Mouse (Mus musculus) forebrain, embryonic 15.5 days (tissue): ENCODE results near the gene Ube2d3. TPM values are rescaled to one million over a fixed set of nuclear protein-coding genes. Genes with fewer than 3 reads are reported as not detected.

ENCODE experiments used
- ATAC-seq: fragments of 200-750 bp; cut with Nextera tagmentation; replicated peaks from 2 replicates; pipeline ENCODE4 v1.8.0; 2017; ENCODE audit warnings: mild to moderate bottlenecking, moderate TSS enrichment, moderate library complexity
- H3K27ac ChIP-seq: fragments of 300-500 bp; sonication (generic); replicated peaks from 2 replicates; pipeline ENCODE4 v1.5.1; 2015; ENCODE audit warnings: mild to moderate bottlenecking, inconsistent platforms
- H3K27me3 ChIP-seq: fragments of 300-500 bp; sonication (generic); 2 replicates; pipeline ENCODE4 v1.6.1; 2015; ENCODE audit warnings: inconsistent platforms
- H3K36me3 ChIP-seq: fragments of 300-500 bp; sonication (generic); 2 replicates; pipeline ENCODE4 v1.6.1; 2015; ENCODE audit warnings: mild to moderate bottlenecking, inconsistent platforms
- H3K4me1 ChIP-seq: fragments of 300-500 bp; sonication (generic); 2 replicates; pipeline ENCODE4 v1.6.1; 2015; ENCODE audit warnings: inconsistent platforms
- H3K4me2 ChIP-seq: fragments of 300-500 bp; sonication (generic); replicated peaks from 2 replicates; pipeline ENCODE4 v1.6.1; 2015; ENCODE audit warnings: mild to moderate bottlenecking, inconsistent platforms
- H3K4me3 ChIP-seq: fragments of 300-500 bp; sonication (generic); 2 replicates; pipeline ENCODE4 v1.5.1; 2015; ENCODE audit warnings: mild to moderate bottlenecking, inconsistent platforms
- H3K9ac ChIP-seq: fragments of 300-500 bp; sonication (generic); replicated peaks from 2 replicates; pipeline ENCODE4 v1.6.1; 2015; ENCODE audit warnings: mild to moderate bottlenecking, inconsistent platforms
- H3K9me3 ChIP-seq: fragments of 300-500 bp; sonication (generic); 2 replicates; pipeline ENCODE4 v1.6.1; 2016; ENCODE audit warnings: inconsistent platforms
- WGBS: fragments of 180-500 bp; shearing (Covaris S2); methylation state at CpG from one replicate; pipeline ENCODE4 v1.1.7; 2015; ENCODE audit warnings: mixed read lengths; 5-methylcytosine and 5-hydroxymethylcytosine counted together
- polyA plus RNA-seq: library from polyadenylated mRNA; unstranded; fragments of >200 nt; fragmentation: Nextera tagmentation; extraction: Ambion mirVana; gene quantifications from 2 replicates; pipeline ENCODE4 v1.2.1, GENCODE M21; 2015

The Ube2d3 gene
- polyA plus RNA-seq, 1 experiment from 2014 or later: 384 TPM

DNA sequence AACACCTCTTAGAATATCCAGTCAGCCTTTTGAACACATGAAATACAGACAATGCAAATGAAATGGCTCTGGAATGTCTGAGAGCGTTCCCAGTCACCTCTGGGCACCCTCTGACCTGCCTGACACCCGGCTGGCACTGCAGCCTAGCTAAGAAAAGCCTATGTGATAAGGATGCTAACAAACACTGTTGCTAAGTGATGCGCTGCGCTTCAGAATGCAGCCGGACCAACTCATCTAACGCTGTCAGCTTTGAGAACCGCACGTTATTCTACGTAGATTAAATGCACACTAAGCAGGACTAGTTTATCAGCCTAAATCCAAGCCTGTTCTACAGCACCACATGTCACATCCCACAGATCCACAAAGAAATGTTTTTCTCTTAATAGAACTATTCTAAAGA is 26.1 kb upstream of the Ube2d3 start:
- H3K9me3 ChIP-seq: no peaks in the 10 kb centered on the region
- peaks cover 15% of the 10 kb centered on the region for H3K36me3 ChIP-seq
- no peak overlapping the region for H3K4me3 ChIP-seq
- no peak overlapping the region for H3K27ac ChIP-seq
- H3K27me3 ChIP-seq: no peaks in the 10 kb centered on the region
- 61% methylated on average over 9 of the region's 9 CpGs for WGBS
- no peaks in the 10 kb centered on the region for H3K4me1 ChIP-seq
- H3K4me2 ChIP-seq: no peak overlapping the region
- no peak for ATAC-seq
- H3K9ac ChIP-seq: no peak overlapping the region

DNA sequence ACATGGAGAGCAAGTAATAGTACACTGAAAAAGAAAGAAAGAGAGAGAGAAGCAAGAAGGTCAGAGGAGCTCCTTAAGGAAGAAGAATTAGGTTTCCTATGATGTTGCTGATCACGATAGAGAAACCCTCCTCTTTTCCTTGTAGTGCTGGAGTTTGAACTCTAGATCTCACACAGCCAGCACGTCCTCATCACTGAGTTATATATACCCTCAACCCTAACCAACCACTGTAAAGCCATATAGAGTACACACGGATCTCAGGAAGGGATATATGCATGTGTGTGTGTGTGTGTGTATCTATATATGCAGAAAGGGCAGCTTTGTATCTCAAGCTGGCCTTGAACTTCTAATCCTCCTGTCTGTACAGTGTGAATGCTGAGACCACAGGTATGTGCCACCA is 20.7 kb upstream of the Ube2d3 start:
- ATAC-seq: no peak
- Histone ChIP-seq H3K27ac (no peak overlapping the region), H3K9me3 (no peaks in the 10 kb centered on the region), H3K9ac (no peak overlapping the region), H3K36me3 (no peaks in the 10 kb centered on the region), H3K4me1 (peaks cover 9% of the 10 kb centered on the region), H3K27me3 (no peaks in the 10 kb centered on the region), H3K4me2 (no peak overlapping the region), H3K4me3 (no peak overlapping the region)
- 92% methylated on average over 3 of the region's 3 CpGs for WGBS

DNA sequence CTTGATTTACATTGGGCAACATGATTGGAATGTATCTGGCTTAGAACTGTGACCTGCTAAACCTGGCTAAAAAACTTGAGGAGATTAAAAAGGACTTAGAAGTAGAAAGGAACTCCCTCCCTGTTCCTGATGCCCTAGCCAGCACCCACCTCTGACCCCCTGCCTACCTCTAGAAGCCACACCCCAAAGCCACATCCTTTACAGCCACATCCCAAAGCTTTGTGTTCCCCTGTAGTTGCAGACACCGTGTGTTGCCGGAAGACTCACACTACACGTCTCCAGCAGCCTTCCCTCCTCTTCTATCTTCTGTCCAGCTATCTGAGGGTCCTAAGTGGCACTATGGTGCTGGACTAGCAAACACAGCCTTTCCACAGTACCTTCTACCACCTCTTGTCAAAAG is 20.1 kb upstream of the Ube2d3 start:
- H3K36me3 ChIP-seq: no peaks in the 10 kb centered on the region
- H3K27me3 ChIP-seq: no peaks in the 10 kb centered on the region
- no peak for ATAC-seq
- no peak overlapping the region for H3K27ac ChIP-seq
- no peak overlapping the region for H3K9ac ChIP-seq
- no peak overlapping the region for H3K4me3 ChIP-seq
- H3K9me3 ChIP-seq: no peaks in the 10 kb centered on the region
- H3K4me2 ChIP-seq: no peak overlapping the region
- WGBS: 75% methylated on average over 3 of the region's 3 CpGs
- peaks cover 12% of the 10 kb centered on the region for H3K4me1 ChIP-seq

DNA sequence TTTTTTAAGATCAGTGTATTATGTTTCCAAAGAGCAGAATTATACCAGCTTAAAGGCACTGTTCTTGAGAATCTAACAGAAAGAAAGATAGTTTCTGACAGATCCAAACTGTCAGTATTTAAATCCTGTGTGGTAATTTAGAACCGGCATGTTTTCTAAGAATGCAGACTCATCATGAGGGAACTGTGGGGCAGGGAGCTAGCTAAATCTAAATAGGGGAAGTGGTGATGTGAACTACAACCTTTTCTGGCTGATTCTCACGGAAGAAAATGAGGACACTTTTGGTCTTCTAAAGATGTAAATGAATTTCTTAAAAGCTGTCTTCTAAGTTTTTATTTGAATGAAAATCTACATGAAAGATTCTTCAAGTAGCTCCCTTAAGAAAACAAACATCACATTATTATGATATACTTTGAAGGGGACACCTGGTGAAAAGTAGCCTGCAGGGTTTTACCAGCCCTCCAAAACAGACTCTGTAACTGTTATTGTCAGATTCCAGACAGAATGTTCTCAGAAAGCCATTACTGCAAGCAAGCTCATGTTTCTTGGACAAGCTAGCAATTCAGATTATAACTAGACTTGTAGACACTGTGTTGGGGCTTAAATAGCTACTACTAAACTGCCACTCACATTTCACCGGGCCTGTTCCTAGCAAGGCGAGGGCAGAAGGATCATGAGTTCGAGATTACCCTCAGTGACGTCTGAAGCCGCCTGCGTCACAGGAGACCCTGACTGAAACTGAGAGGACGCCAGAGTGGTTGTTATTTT is 17.2 kb upstream of the Ube2d3 start:
- no peak overlapping the region for H3K27ac ChIP-seq
- WGBS: 88% methylated on average over 9 of the region's 9 CpGs

DNA sequence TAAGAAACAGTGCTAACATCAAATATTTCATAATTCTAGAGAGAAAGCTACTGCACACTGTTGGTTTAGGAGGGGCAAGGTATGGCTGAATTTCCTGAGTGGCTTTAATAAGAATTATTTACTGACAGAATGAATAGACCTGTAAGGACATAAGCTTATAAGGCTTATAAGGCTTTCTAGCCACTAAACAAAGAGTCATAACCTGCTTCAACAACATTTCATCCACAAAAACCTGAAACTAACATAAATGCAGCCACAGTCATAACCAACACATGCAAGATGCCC is 16.7 kb upstream of the Ube2d3 start:
- Histone ChIP-seq H3K27me3 (no peaks in the 10 kb centered on the region), H3K4me3 (no peak overlapping the region), H3K4me2 (no peak overlapping the region), H3K36me3 (no peaks in the 10 kb centered on the region), H3K27ac (no peak overlapping the region), H3K4me1 (peaks cover 19% of the 10 kb centered on the region), H3K9me3 (no peaks in the 10 kb centered on the region), H3K9ac (no peak overlapping the region)
- no peak for ATAC-seq

More for the DNA sequence above, 17.2 kb upstream of the Ube2d3 start:
- Histone ChIP-seq H3K4me1 (peaks cover 19% of the 10 kb centered on the region), H3K4me3 (no peak overlapping the region), H3K9me3 (no peaks in the 10 kb centered on the region), H3K36me3 (no peaks in the 10 kb centered on the region), H3K9ac (no peak overlapping the region), H3K27me3 (no peaks in the 10 kb centered on the region), H3K4me2 (no peak overlapping the region)
- no peak for ATAC-seq

DNA sequence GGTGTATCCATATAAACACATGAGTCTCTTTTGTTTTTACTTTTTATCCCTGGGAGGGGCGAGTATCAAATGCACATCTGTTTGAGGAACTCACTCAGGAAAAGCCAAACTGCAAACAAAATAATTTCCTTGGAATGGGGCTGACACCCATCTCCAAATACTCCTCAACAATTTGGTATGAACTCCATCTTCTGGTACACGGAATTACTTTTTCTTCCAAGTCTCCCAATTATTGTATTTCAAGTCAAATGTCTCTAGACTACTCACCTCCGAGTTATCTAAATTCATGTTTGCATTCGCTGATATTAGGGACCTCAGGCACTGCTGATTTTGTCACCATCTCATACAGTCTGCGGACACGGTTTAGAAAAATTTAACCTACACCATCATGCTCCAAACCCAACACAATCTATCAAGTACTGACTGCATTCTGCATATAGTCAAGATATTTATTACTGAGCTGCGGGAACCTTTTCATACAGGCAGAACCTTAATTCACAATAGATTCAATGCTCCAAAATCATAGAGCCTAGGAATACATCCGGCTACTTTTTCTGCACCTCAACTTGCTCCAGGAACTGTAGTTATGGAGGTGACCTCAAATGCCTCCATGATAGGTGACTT is 15.6 kb upstream of the Ube2d3 start:
- Histone ChIP-seq H3K9me3 (no peaks in the 10 kb centered on the region), H3K4me3 (peak overlapping the region; percentile 74), H3K4me2 (peak overlapping the region; percentile 52), H3K36me3 (no peaks in the 10 kb centered on the region), H3K27me3 (no peaks in the 10 kb centered on the region), H3K4me1 (peaks cover 19% of the 10 kb centered on the region), H3K27ac (peak overlapping the region; percentile 98), H3K9ac (peak overlapping the region; percentile 78)
- 27% methylated on average over 8 of the region's 8 CpGs for WGBS
- peak; percentile 1 for ATAC-seq

DNA sequence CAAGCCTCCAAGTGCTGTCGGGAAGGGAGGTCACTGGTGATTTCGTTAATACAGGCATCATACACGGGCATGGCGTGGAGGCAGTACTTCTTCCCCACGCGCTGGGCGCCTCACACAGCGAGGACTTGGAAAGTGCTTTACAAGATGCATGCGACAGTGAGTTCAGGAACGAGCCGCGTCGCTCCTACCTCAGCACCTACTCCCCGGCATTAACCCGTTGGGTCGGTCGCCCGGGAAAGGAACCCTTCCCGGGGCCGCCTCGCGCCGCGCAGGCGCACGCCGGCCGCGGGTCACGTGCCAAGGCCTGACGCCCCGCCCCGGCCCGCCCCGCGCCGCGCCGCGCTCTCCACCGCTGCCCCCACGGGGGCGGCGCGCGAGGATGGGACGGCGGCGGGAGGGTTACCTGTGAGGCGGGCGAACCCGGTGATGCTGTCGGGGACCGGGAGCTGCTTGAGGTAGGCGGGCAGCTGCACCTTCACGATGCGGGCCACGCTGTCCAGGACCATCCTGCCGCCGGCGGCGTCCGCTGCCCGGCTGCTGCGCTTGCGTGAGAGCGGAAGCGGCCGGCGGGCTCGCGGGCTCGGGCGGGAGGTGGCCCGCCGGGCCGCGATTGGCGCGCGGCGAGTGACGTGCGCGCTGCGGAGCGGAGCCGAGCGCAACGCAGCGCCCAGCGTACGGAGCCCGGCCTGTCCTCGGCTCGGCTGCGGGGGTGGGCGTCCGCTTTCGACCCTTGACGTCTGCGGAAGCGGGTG is 14.9 kb upstream of the Ube2d3 start:
- ATAC-seq: peak; percentile 99
- WGBS: under 1% methylated on average over 103 of the region's 103 CpGs
- Histone ChIP-seq H3K36me3 (0 out of 2 replicates have a peak, but pooled peaks cover 5% of the 10 kb centered on the region), H3K4me2 (peak overlapping the region; percentile 52), H3K4me3 (peak overlapping the region; percentile 74), H3K4me1 (peaks cover 19% of the 10 kb centered on the region), H3K27ac (peak overlapping the region; percentile 98), H3K9ac (peak overlapping the region; percentile 78), H3K27me3 (no peaks in the 10 kb centered on the region), H3K9me3 (no peaks in the 10 kb centered on the region)

DNA sequence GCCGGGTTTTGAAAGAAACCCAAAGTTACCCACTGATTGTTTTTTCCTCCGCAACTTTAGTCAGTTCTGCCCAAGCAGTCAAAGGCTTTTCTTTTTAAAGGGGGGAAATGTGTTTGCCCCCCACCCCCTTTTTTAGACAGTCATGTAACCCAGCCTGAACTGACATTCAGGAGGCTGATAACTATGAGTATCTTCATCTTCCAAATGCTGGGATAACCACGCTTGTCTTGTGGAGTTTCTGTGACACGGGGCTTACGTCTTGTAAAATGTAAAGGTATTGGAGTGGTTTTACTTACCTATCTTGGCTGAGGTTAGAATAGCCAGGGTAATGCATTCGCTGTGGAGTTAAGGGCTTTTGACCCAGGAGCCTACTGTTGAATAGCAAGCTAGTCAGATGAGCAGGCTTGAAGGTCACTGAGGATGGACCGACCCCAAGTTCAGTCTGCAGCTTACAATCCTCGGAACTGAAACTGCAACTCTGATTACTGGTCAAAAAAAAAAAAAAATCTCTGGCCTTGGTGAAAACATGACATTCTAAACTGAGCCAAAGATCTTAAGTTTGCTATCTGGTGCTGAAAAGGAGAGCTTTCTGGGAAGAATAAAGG is 14.2 kb upstream of the Ube2d3 start, which contains the start of gene Cisd2:
Gene Cisd2, minus strand, starts transcription at position 318 of the 605 bp plus-strand sequence.
- H3K27me3 ChIP-seq: no peaks in the 10 kb centered on the region
- H3K9me3 ChIP-seq: no peaks in the 10 kb centered on the region
- peak within 1 kb of the TSS; percentile 74 for H3K4me3 ChIP-seq
- H3K9ac ChIP-seq: peak within 1 kb of the TSS; percentile 78
- H3K4me2 ChIP-seq: peak within 1 kb of the TSS; percentile 52
- peak; percentile 38 for ATAC-seq
- peaks cover 19% of the 10 kb centered on the region for H3K4me1 ChIP-seq
- H3K36me3 ChIP-seq: 0 out of 2 replicates have a peak, but pooled peaks cover 9% of the 10 kb centered on the region
- 3% methylated on average over 8 of the region's 8 CpGs for WGBS
- H3K27ac ChIP-seq: peak within 1 kb of the TSS; percentile 98

DNA sequence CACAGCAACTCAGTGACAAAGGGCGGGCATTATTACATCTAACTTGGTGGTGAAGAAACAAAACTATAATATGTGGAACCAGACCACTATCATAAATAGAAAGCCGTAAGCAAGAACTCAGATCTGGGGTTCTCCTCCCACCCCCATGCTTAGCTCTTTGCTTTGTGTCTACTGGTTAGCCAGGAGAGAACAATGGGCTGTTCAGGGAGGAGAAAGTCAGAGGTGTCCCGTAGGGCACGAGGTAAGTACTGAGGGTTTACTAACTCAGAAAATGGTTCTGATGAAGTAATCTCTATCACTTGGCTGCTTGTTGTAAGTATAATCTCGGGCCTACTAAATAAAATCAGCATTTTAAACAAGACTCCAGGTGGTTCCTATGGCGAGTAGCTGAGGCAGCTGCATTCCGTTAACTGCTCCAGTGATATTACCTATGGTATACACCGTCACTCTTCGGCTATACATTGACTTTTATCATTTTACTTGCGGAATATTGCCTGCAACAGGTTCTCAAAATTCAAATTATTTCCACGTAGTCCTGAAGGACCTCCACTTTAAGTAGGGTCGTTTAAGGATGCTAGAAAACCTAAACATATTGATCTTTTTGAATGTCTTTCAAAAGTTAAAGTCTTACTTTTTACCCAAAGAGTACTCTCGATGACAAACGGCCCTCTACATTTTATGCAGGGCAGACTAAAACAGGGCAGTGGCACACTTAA is 890 bp upstream of the Ube2d3 start:
- Histone ChIP-seq H3K4me1 (peaks cover 29% of the 10 kb centered on the region), H3K4me2 (peak overlapping the region; percentile 50), H3K4me3 (peak overlapping the region; percentile 87), H3K9ac (peak overlapping the region; percentile 75), H3K27ac (peak overlapping the region; percentile 100), H3K27me3 (no peaks in the 10 kb centered on the region), H3K9me3 (no peaks in the 10 kb centered on the region), H3K36me3 (no peaks in the 10 kb centered on the region)
- 36% methylated on average over 14 of the region's 14 CpGs for WGBS
- no peak for ATAC-seq

DNA sequence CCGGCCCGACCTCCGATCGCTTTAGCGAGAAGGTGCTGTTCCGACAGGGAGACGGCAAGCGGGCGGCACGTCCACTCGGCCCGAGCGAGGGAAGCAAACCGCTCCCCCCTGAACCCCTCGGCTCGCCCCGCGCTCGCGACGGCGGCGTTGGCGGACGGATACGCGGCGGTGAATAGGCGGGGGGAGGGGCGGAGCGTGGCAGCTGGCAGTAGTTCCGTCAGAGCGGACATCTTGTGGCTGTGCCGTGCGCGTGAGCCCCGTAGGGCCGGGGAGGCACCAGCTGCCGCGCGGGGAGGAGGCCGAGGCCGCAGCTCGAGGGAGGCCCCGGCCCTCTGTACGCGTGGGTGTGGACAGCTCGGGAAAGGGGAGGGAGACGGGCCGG is 573 bp downstream of the Ube2d3 start:
- Histone ChIP-seq H3K4me3 (peak overlapping the region; percentile 87), H3K9ac (peak overlapping the region; percentile 95), H3K27ac (peak overlapping the region; percentile 100), H3K27me3 (no peaks in the 10 kb centered on the region), H3K36me3 (no peaks in the 10 kb centered on the region), H3K4me1 (peaks cover 40% of the 10 kb centered on the region), H3K4me2 (peak overlapping the region; percentile 89; the same call in 1 of the 2 replicates), H3K9me3 (no peaks in the 10 kb centered on the region)
- WGBS: 1% methylated on average over 46 of the region's 50 CpGs
- ATAC-seq: peak; percentile 83

DNA sequence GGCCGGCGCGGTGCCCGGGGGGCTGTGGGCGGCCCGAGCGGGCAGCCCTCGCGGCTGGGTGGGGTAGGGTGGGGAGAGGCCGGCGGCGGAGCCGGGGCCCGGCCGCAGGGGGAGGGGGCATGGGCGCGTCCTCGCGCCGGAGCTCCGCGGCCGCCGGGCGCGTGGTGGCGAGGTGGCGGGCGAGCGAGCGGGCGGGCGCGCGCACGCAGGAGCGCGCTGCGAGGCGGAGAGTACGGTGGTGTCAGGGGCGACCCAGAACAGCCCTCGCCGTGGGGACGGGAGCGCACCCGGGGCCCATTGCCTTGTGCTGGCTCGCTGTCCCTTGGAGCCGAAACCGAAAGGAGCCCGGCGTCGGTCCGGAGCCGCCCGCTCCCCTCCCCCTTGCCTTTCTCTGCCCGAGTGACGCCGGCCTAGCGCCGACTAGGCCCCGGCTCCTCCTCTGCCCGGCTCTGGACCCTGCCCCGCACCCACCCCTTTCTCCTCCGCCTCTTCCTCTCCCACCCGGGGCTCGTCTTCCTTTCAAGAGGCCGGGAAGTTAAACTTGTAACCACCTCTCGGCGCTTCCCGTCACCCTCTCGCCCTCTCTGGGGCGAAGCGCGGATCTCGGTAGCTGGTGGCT is 1.1 kb downstream of the Ube2d3 start:
- Histone ChIP-seq H3K27ac (peak overlapping the region; percentile 100), H3K4me2 (peak overlapping the region; percentile 89), H3K27me3 (no peaks in the 10 kb centered on the region), H3K9me3 (no peaks in the 10 kb centered on the region), H3K4me3 (peak overlapping the region; percentile 87), H3K4me1 (peaks cover 44% of the 10 kb centered on the region), H3K9ac (peak overlapping the region; percentile 95), H3K36me3 (peaks cover 2% of the 10 kb centered on the region; the same call in 1 of the 2 replicates)
- 0% methylated on average over 59 of the region's 76 CpGs for WGBS
- peak; percentile 62 for ATAC-seq
